Mouse (Mus musculus) megakaryocyte, embryonic 14.5 days (primary cell): Measurements from ENCODE around the gene Gm43518. TPM values are rescaled to one million over a fixed set of nuclear protein-coding genes. Genes with fewer than 3 reads are reported as not detected.

ENCODE experiments used
- H3K27me3 ChIP-seq: replicated peaks from 2 replicates; pipeline ENCODE3; 2012; ENCODE audit warnings: inconsistent platforms
- H3K36me3 ChIP-seq: replicated peaks from 2 replicates; pipeline ENCODE3; 2012; ENCODE audit warnings: low read length, inconsistent platforms, mixed read lengths
- H3K4me1 ChIP-seq: 2 replicates; pipeline ENCODE4 v1.6.1; 2012; ENCODE audit warnings: inconsistent platforms
- H3K4me3 ChIP-seq: replicated peaks from 2 replicates; pipeline ENCODE3; 2012; ENCODE audit warnings: moderate library complexity, mild to moderate bottlenecking, inconsistent platforms
- H3K9me3 ChIP-seq: 2 replicates; pipeline ENCODE4 v1.6.1; 2012; ENCODE audit warnings: inconsistent platforms
- FLI1 ChIP-seq: IDR thresholded peaks from 2 replicates; pipeline ENCODE4 v1.6.1; 2012; ENCODE audit warnings: low read length, inconsistent platforms, mixed read lengths
- GATA1 ChIP-seq: IDR thresholded peaks from 3 replicates; pipeline ENCODE4 v1.6.1; 2012; ENCODE audit warnings: mixed read lengths, low read length, inconsistent platforms, borderline replicate concordance
- polyA plus RNA-seq: library from polyadenylated mRNA; stranded (reverse); fragments of >175 nt; gene quantifications from 2 replicates; pipeline ENCODE4 v1.2.3, GENCODE M21; 2012; ENCODE audit warnings: low replicate concordance; ENCODE audit not compliant: insufficient read depth

Gene Gm43518
- polyA plus RNA-seq, 1 experiment, result not detected

DNA sequence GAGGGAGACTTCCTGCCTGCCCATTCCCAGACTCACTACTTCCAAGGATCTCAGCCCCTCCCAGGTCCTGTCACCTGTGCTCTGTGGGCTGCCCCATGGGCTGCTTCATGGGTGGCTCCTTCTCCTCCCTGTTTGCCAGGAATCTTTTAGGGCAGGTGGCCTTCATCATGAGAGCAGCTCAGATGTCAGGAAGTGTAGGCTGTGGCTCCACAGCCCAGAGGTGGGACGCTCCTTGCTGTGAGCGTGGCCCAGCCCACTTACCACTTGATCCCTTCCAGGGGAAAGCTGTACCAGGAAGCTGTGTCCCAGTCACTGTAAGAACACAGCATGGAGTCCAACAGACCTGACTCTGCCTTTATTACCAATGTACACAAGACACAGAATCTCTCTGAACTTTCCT is 59.7 kb downstream of the Gm43518 start:
- Histone ChIP-seq H3K27me3 (peaks cover 48% of the 10 kb centered on the region), H3K36me3 (peaks cover 14% of the 10 kb centered on the region), H3K4me3 (no peak overlapping the region), H3K4me1 (peaks cover 13% of the 10 kb centered on the region; the same call in 1 of the 2 replicates), H3K9me3 (no peaks in the 10 kb centered on the region)
- TF ChIP-seq FLI1 (no peak), GATA1 (no peak)

DNA sequence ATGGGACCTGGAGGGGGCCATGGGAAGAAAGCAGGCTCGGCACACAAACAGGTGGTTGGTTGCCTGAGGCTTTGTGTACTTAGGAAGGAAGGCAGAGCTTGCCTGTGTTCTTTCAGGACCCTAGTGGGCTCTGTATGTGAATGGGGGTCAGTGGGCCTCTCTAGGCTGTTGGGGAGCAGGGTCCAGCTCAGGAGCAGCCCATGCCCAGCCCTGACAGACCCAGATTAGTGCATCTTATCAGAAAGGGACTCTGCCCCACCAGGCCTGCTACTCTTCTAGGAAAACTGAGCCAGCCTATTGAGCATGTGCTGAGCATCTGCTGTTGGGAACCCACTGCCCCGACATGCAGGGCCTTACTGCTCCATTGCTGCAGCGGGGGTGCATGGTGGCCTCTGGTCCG is 60.3 kb downstream of the Gm43518 start:
- no peak overlapping the region for H3K4me3 ChIP-seq
- no peak for TF ChIP-seq GATA1
- no peak for TF ChIP-seq FLI1
- peaks cover 18% of the 10 kb centered on the region for H3K4me1 ChIP-seq
- peaks cover 14% of the 10 kb centered on the region for H3K36me3 ChIP-seq
- H3K27me3 ChIP-seq, result peaks cover 48% of the 10 kb centered on the region
- H3K9me3 ChIP-seq, result no peaks in the 10 kb centered on the region

Other genes starting within 250 kb of the Gm43518 start
- gene Clip1, start 242.8 kb upstream of the Gm43518 start, polyA plus RNA-seq, result 3.7 TPM in 1 of 2 replicates, not detected in the other
- 24.3 and 25.8 TPM in 2 replicates for gene Zcchc8, start 206.3 kb upstream of the Gm43518 start, polyA plus RNA-seq
- gene Rsrc2, start 178.0 kb upstream of the Gm43518 start, polyA plus RNA-seq, result 15.1 TPM in 1 of 2 replicates, not detected in the other
- 0.78 TPM in 1 of 2 replicates, not detected in the other for gene Kntc1, start 177.7 kb upstream of the Gm43518 start, polyA plus RNA-seq
- not detected in 2 replicates for gene Hcar2, start 61.9 kb upstream of the Gm43518 start, polyA plus RNA-seq
- 0.50 TPM in 1 of 2 replicates, not detected in the other for gene Hcar1, start 47.4 kb upstream of the Gm43518 start, polyA plus RNA-seq
- 3.0 and 91.3 TPM in 2 replicates for gene Denr, start 20.2 kb upstream of the Gm43518 start, polyA plus RNA-seq
- 2.1 TPM in 1 of 2 replicates, not detected in the other for gene Ccdc62, start 3.3 kb downstream of the Gm43518 start, polyA plus RNA-seq
- 5.4 and 11.0 TPM in 2 replicates for gene Hip1r, start 46.2 kb downstream of the Gm43518 start, polyA plus RNA-seq
- 437 and 1,468 TPM in 2 replicates for gene Vps37b, start 104.9 kb downstream of the Gm43518 start, polyA plus RNA-seq
- 23.8 and 51.5 TPM in 2 replicates for gene Abcb9, start 168.4 kb downstream of the Gm43518 start, polyA plus RNA-seq
- 77.8 and 102 TPM in 2 replicates for gene Ogfod2, start 184.9 kb downstream of the Gm43518 start, polyA plus RNA-seq
- gene Arl6ip4, start 188.7 kb downstream of the Gm43518 start, polyA plus RNA-seq, result 141 and 205 TPM in 2 replicates